Mouse (Mus musculus) adrenal gland, adult 18-20 months (tissue): ENCODE measurements around the gene Diras1. TPM values are rescaled to one million over a fixed set of nuclear protein-coding genes. Genes with fewer than 3 reads are reported as not detected.

ENCODE experiments used
- DNase-seq, 2 experiments: peaks; one replicate each; pipeline ENCODE4 v3.0.0; 2021 to 2022; ENCODE audit warnings: low spot score in 2 of 2
- total RNA-seq, 2 experiments: library from RNA; stranded (reverse); gene quantifications; 1 replicate in 1 of 2; 2 replicates in 1 of 2; pipeline ENCODE4 v1.2.3; 2021

Diras1 gene
- total RNA-seq, 2 experiments from 2014 or later, result 1.7 to 1.8 TPM

DNA sequence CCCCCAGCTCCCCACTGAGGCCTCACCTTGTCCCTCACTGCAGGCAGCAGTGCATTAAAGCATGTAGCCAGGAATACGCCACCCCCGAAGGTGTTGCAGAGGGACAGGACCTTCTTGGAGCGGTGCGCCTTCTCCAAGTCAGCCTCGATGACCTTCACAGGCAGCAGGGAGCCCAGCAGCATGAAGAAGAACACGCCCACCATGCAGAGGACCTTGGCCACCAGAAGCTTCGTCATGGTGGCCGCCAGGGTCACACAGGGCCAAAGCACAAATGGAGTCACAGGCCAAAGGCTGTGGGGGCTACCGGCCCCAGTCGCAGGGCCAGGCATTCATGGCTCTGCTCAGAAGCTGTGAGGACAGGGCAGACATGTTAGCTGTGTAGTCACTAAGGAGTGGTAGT, 8.1 kb upstream of the Diras1 start:
- DNase-seq, result no peak

DNA sequence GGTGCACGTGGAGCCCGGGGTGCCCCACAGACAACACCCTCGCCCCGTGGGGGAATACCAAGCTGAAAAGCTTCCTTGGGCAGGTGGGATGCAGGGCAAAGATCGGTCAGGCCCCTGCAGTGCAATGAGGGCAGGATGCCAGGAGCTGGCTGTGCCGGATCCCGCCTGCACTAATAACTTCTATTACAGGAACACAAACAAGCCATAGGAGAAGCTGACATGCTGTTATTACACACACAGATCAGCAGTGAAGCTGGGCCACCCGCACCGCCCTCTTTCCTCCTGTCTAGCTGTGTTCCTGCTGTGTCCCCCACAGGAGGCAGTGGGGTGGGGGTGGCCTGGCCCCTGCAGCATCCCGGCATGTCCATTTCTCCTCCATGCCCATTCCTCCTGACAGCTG, 3.6 kb upstream of the Diras1 start:
- DNase-seq, result no peak

DNA sequence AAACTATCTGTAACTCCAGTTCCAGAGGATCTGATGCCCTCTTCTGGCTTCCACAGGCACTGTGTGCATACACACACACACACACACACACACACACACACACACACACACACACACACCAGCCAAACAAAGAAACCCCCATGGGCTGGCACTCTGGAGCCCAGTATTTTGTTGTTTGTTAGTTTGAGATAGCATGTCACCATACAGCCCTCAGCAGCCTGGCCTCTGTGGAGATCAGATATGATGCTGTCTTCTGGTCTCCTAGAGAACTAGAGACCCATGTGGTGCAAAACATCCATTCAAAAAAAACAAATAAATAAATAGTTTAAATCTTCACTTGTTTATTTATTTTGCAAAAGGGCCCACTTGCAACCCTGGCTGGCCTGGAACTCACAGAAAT, 2.8 kb upstream of the Diras1 start:
- no peak for DNase-seq

DNA sequence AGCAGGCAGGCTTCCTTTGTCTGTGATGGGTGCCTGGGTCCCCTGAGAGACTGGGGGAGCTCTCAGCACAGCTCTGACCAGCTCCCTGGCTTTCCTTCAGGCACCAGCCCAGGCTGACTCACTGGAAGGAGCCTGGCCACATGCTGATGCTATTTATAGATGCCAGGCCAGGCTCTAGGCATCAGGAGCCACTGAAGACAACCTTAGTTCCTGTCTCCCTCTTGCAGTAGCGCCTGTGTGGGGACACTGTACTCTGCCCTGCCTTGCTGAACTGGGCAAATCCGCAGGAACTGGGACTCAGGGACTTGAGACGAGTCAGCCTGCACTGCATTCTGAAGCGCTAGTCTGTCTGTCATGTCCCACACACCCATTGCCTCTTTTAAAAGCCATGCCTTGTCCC, 1.9 kb upstream of the Diras1 start:
- DNase-seq, result peak in 1 of 2 experiments; percentile 36

DNA sequence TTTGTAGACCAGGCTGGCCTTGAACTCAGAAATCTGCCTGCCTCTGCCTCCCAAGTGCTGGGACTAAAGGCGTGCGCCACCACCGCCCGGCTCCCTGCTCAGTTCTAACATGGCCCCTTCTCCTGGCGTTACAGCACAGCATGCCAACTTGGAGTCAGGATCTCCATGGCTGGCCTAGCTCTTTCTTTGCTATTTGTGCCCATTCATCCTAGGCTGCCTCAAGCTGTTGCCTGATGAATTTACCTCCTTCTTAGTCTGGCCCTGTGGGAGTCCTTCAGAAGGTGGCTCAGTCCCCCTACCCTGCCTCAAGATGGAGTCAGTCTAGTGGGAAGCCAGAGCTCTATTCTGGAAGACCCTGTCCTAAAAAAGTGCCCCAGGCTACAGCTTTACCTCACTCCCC, 1.4 kb upstream of the Diras1 start:
- no peak for DNase-seq

DNA sequence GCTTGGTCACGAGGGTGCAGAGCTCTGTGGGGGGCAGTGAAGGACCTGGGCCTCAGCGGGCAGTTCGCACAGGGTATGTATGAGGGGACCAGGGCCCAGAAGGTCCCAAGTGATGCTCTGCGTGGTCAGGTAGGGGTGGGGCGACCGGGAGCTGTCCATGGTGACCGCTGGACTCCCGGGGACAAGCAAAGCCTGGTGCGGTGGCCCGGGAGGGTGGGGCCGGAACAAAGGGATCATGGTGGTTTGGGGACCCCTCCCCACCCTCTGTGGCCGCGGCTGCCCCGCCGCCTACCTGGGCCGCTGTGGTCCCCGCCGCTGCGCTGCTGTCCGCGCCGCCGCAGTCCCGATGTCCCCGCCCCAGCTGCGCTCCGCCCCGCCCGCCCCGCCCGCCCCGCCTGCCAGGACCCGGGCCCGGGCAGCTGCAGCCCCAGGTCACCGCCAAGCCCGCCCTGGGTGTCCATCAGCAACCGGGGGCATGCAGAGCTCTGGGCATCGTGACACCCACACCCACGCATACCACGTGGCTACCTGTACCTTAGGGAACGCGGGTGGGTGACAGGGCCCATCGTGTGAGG, 328 bp downstream of the Diras1 start:
- no peak for DNase-seq

DNA sequence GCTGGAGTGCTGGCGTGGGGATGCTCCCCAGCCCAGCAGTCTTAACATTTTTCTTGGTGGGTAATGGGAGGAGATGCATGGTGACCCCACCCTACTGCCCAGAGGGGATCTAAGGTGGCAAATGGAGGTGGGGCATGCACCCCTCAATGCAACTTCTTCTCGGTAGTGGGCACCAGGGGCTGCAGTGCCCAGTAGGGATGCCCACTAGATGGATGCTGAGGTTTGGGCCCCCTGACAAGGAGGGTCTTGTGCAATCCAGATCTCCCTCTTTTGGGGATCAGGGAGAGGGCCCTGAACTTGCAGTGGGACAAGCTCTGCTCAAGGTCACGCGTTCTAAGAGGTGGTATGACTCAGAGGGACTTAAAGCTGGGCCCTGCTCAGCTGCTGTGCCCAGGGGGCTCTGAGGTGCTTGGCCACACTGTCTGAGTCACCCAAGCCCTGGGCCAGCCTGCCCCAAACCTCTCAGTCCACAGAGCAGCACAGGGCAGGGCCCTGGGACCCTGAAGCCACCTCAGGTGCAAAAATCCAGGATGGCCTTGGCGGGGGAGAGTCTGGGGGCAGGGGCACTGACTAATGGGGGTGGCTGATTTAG, 1.0 kb downstream of the Diras1 start:
- no peak for DNase-seq

DNA sequence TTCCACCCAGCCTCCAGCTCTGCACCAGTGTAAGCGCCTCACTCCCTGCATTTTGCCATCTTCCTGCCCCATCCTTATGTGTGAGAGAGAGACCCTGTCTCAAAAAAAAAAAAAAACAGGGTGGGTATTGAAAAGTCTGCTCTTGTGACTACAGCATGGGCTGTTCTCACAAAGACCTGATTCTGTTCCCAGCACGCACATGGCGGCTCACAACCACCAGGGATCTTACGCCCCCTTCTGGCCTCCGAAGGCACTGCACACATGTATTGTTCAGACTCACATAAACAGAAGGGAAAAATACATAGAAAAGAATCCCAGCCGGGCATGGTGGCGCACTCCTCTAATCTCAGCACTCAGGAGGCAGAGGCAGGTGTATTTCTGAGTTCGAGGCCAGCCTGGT, 2.7 kb downstream of the Diras1 start:
- DNase-seq, result no peak

DNA sequence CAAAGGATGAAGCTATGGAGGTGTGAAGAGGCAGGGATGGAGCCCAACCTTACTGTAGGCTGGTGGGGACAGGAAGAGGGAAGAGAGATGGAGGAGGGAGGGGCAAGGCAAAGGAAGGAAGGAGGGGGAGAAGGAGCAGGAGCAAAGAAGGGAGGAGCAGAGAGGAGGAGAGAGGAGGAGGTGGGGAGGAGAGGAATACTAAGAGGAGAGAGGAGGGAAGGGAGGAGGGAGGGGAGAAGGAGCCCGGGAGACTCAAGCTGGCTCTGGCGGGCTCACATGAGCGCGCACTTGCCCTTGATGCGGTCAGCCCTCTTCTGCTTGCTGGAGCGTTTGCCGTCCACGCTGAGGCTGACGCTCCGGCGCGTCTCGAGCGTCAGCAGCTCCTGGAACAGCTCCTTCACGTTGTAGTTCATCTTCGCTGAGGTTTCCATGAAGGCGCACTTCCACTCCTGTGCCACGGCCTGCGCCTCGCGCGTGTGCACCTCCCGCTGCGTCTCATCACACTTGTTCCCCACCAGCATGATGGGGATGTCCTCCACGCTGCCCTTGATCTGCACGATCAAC, 3.8 kb downstream of the Diras1 start:
- no peak for DNase-seq

DNA sequence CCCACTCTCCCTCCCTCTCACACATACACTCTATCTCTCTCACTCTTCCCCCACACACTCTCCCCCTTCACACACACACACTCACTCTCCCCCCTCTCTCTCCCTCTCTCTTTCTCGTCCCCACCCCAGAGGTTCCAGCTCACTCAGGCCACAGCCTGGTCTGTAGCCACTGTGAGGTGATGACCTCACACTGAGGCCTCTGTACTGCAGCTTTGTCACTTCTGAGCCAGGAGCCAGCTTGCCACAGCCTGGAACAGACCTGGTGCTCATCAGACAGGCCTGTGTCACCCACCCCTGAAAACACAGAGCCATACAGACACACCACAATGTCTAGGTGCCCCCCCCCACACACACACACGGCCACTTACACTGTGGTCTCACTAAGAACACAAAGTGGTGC, 5.3 kb downstream of the Diras1 start:
- DNase-seq, result no peak

DNA sequence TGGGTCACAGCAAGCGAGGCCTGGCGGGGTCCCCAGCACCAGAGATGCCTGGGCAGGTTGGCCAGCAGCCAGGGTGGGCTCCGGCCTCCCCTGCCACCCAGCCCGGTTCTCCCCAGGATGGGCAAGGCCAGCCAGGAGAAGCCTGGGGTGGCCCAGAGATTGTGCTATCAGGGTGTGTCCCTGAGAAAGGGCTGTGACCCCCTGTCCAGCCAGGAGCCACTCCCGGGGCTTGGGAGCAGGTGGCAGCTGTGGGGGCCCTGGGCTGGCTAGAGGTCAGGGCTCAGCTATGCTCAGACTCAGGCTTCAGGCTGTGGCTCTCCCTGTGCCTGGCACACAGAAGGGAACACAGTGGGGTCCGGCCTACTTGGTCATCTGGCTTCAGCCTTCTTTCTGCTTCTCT, 5.8 kb downstream of the Diras1 start:
- no peak for DNase-seq

DNA sequence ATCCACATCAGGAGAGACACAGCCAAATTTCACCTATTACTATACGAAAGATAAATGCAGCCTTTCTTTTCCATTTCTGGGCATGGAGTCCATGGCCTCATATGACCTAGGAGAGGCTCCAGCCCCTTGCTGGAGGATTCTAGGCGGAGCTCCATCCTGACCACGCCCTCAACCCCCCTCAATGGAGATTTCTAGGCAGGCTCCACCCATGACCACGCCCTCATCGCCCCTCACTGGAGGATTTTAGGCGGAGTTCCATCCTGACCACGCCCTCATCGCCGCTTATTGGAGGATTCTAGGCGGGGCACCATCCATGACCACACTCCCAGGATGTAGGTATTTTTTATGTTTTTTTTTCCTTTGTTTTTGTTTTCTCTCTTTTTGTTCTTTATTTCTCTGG, 7.1 kb downstream of the Diras1 start:
- no peak for DNase-seq

DNA sequence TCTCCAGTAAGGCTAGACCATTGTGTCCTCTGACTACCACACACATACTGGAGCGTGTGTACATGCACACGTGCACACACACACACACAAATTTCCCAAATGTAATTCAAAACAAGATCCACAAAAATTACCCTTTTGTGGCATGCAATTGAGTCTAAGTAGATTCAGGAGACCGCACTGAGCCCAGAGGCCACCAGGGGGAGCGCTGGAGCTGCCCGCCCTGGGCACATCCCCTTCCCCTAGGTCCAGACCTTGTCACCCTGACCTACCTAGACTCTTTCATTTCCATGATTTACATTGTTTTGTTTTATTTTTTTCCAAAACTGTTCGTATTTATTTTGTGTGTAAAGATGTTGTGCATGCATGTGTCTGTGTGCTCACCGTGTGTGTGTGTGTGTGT, 8.8 kb downstream of the Diras1 start:
- peak; percentile 70 to 78 for DNase-seq

DNA sequence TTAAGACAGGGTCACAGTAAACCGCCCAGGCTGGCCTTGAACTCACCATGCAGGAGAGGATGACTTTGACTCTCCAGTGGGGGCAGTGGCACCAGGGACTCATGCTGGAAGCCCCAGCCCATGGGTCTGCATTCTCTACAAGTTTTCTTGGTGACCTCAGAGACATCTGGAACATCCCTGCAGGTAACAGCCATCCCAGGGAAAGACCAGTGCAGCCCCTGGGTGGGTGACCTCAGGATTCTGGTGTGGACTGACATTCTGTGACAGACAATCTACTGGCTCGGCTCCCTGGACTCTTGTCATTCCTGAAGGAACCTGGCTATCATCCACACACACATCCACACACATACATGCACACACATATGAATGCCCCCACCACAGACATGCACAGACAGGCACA, 9.8 kb downstream of the Diras1 start:
- DNase-seq, result no peak

DNA sequence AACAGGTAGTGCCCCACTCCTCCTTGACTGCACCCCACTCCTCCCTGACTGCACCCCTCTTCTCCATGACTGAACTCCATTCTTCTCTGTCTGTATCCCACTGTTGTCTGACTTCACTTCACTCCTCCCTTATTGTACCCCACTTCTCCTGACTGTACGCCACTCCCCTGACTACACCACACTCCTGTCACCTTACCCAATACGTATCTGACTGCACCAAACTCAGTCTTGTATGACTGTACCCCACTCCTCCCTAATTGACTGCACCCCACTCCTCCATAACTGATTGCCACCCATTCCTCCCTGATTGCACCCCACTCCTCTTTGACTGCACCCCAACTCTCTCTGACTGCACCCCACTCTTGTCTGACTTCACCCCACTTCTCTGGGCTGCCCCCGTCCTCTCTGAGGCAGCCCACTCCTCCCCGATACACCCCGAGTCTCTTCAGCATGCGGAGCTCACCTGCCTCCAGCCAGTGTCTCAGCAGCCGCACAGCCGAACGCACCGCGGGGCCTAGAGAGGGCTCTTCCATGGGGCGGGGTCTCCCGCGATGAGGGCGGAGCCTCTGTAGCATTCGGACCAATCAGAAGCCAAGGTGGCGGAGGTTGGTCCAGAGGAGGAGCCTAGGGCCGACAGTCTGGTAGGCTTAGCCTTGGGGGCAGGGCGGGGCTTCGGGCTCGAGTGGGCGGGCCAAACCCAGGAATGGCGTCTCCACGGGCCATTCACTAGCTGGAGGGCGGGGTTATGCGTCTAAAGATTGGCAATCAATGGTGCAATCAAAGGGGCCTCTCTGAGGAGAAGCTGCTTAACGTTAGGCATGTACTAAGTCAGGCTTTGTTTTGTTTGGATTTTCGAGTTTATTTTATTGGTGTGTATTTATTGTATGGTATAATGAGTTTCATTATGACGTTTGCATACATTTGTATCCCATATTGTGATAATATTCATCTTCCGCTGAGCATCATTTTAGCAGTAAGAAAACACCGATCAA, 10.8 kb downstream of the Diras1 start, which contains the start of gene Gng7:
Gng7 (minus strand) TSS at position 553 of the 992 bp plus-strand sequence.
- peak; percentile 91 to 94 for DNase-seq

DNA sequence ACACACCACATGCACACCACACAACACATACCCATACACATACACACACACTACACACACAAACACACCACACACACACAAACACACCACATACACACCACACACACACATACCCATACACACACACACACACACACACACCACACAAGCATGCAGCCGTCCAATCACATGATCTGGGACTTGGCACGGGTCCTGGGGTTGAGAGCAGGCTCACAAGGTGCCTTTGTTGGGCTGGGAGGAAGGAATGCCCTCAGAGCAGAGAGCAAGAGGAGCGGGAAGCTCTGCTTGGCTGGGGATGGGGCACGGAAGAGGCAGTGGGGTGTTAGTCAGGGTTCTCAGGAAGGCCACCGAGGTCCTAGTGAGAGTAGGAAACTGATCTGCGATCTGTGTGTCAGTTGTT, 14.6 kb downstream of the Diras1 start:
- DNase-seq, result no peak

DNA sequence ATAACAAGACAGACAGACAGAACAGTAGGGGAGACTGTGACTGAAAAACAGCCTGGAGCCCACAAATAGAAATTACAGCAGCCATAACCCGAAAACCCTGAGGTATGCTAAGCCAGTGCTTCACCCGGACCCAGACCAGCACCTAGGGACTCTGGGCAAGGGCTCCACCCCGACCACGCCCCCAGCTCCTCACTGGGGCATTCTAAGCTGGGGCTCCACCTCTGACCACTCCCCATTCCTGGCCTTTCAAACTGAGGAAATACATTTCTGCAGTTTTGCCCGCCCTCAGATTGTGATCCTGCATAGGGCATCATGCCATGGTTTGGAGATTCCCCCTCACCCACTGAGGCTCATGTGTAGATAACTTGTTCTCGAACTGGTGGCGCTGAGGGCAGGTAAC, 18.2 kb downstream of the Diras1 start:
- DNase-seq, result no peak

DNA sequence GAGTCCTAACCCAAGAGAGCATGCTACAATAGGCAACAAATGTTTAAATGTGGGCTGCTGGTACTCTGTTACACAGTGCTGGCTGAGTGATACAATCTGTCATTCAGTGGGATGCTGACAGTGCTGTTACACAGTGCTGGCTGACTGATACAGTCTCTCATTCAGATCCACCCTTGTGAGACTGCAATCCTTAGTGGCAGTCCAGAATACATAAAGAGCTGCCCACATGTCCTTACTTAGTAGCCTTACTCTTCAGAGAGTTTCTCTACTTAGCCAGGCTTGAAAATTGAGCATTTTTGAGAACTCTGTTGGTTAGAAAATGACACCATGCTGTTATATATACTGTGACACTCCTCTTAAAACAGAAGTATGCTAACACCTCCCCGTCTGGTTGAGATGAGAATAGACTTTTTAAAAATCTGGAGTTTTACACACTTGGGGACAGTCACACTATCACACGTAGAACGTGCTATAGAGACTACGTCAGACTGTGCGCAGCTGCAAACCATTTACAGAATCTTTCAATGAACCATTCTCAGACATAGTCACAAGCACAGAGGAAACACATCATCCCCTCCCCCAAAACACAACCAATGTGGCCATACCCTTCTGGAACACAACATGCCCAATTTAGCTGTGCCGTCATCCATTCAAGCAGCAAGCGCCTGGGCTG, 19.3 kb downstream of the Diras1 start:
- DNase-seq, result no peak

DNA sequence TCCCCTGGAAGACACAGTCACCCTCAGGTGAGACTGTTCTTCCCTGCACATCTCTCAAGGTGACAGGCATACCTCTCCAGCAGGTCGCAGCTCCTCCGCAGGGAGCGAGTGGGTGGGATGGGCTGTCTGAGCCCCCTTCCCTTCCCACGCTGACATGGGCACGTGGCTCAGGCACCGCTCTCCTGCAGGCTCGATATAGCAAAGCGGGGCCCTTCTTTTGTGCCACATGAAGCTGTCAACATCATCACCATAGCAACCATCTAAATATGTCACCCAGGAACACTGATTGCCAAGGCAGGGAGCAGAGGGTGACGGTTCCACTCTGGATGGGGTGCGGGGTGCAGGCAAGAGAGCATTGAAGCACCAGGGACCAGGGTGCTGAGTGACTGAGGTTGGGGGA, 24.3 kb downstream of the Diras1 start:
- DNase-seq, result no peak

DNA sequence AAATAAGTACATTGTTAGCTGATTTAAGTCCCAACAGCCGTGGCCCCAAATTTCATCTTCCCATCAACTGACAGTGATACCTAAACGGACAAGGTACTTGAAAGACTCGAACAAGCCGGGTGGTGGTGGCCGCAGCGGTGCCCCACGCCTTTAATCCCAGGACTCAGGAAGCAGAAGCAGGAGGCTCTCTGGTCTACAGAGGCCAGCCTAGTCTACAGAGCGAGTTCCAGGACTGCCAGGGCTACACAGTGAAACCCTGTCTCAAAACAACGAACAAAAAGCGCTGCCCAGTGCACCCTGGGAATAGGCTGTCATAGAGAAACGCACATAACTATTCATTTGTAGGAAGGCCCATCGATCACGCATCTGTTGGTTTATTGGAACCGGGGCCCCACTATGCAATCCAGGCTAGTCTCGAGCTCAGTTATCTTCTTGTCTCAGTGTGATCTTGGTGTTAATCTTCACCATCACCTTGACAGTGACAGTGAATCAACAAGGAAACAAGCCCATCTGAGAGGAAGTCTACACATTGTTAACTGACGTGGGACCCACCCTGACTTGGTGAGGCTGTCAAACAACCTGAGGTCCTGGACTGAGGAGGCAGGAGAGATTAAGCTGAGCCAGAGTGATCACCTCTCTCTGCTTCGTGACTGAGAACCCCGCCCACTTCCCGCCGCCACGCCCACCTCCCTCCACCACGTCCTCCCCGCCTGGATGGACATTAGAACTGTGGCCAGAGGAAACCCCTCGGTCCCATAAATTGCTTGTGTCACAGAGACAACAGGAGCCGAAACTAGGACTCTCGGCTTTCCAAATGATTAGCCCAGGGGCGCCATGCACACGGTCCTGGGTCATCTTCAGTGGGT, 25.0 kb downstream of the Diras1 start:
- DNase-seq, result no peak
